Mouse (Mus musculus) hindbrain, embryonic 16.5 days (tissue): ENCODE results near the gene Zfp472. TPM values are rescaled to one million over a fixed set of nuclear protein-coding genes. Genes with fewer than 3 reads are reported as not detected.
"Not testable (repeated sequence)": the region's sequence is repeated elsewhere in the genome, so short reads cannot be mapped to it uniquely, and the experiment has no call there.

Experiments
- ATAC-seq: fragments of 200-750 bp; cut with Nextera tagmentation; 2 replicates; pipeline ENCODE4 v1.8.0; 2017; ENCODE audit warnings: moderate TSS enrichment, moderate library complexity
- H3K27ac ChIP-seq: fragments of 300-500 bp; sonication (generic); 2 replicates; pipeline ENCODE4 v1.5.1; 2014; ENCODE audit warnings: low read depth, mild to moderate bottlenecking, control low read depth, low read length, moderate library complexity
- H3K27me3 ChIP-seq: fragments of 300-500 bp; sonication (generic); replicated peaks from 2 replicates; pipeline ENCODE4 v1.6.1; 2014; ENCODE audit warnings: low read length; ENCODE audit not compliant: control insufficient read depth, insufficient read depth
- H3K36me3 ChIP-seq: fragments of 300-500 bp; sonication (generic); 2 replicates; pipeline ENCODE4 v1.6.1; 2014; ENCODE audit warnings: mild to moderate bottlenecking, low read length, moderate library complexity, mixed read lengths; ENCODE audit not compliant: control insufficient read depth, insufficient read depth
- H3K4me1 ChIP-seq: fragments of 300-500 bp; sonication (generic); 2 replicates; pipeline ENCODE4 v1.6.1; 2014; ENCODE audit warnings: low read depth, low read length; ENCODE audit not compliant: control insufficient read depth, insufficient read depth
- H3K4me2 ChIP-seq: fragments of 300-500 bp; sonication (generic); 2 replicates; pipeline ENCODE4 v1.6.1; 2014; ENCODE audit warnings: mild to moderate bottlenecking, low read length, control low read depth, moderate library complexity
- H3K4me3 ChIP-seq: fragments of 300-500 bp; sonication (generic); 2 replicates; pipeline ENCODE4 v1.5.1; 2014; ENCODE audit warnings: mild to moderate bottlenecking, low read length, control low read depth, moderate library complexity
- H3K9ac ChIP-seq: fragments of 300-500 bp; sonication (generic); 2 replicates; pipeline ENCODE4 v1.6.1; 2014; ENCODE audit warnings: low read depth, mild to moderate bottlenecking, control low read depth, low read length, moderate library complexity
- H3K9me3 ChIP-seq: fragments of 300-500 bp; sonication (generic); 2 replicates; pipeline ENCODE4 v1.6.1; 2014; ENCODE audit warnings: mild to moderate bottlenecking, low read length, moderate library complexity; ENCODE audit not compliant: control insufficient read depth
- WGBS: fragments of 180-500 bp; shearing (Covaris S2); extraction: QIAGEN DNeasy Blood & Tissue Kit; methylation state at CpG from one replicate; pipeline ENCODE4 v1.1.7; 2014; 5-methylcytosine and 5-hydroxymethylcytosine counted together
- polyA plus RNA-seq: library from polyadenylated mRNA; unstranded; fragments of >200 nt; fragmentation: Nextera tagmentation; extraction: Ambion mirVana; gene quantifications from 2 replicates; pipeline ENCODE4 v1.2.1, GENCODE M21; 2015

The Zfp472 gene
- polyA plus RNA-seq, 1 experiment from 2014 or later, result 6.9 TPM

- peak overlapping the region; percentile 93 for H3K4me2 ChIP-seq
- H3K27ac ChIP-seq, result no peak overlapping the region
- H3K4me1 ChIP-seq, result peaks cover 7% of the 10 kb centered on the region
- H3K36me3 ChIP-seq, result peaks cover 18% of the 10 kb centered on the region
- peaks cover 6% of the 10 kb centered on the region for H3K9me3 ChIP-seq
- H3K9ac ChIP-seq, result peak overlapping the region; percentile 63
- no peaks in the 10 kb centered on the region for H3K27me3 ChIP-seq
- WGBS, result 73% methylated on average over 12 of the region's 12 CpGs
- peak overlapping the region; percentile 54 for H3K4me3 ChIP-seq
- no peak for ATAC-seq
These were observed 26.5 kb downstream of the Zfp472 start for GRCm38 (mm10) chr17:32991965-32992698.

- under 1% methylated on average over 21 of the region's 21 CpGs for WGBS
- Histone ChIP-seq H3K27ac (peak within 1 kb of the TSS; percentile 77), H3K4me3 (peak within 1 kb of the TSS; percentile 54), H3K9me3 (peaks cover 6% of the 10 kb centered on the region), H3K4me1 (peaks cover 7% of the 10 kb centered on the region), H3K9ac (peak within 1 kb of the TSS; percentile 65), H3K36me3 (peaks cover 18% of the 10 kb centered on the region), H3K4me2 (peak within 1 kb of the TSS; percentile 93), H3K27me3 (no peaks in the 10 kb centered on the region)
- peak; percentile 99 for ATAC-seq
These were observed 27.3 kb downstream of the Zfp472 start, which contains the start of gene Zfp952 for GRCm38 (mm10) chr17:32992699-32993474. Gene Zfp952 (plus strand): TSS chr17:32993129.

GRCm38 (mm10) chr17:32998492-32998891, 32.9 kb downstream of the Zfp472 start:
- H3K27me3 ChIP-seq, result no peaks in the 10 kb centered on the region
- no peak overlapping the region for H3K9ac ChIP-seq
- H3K27ac ChIP-seq, result no peak overlapping the region
- H3K4me1 ChIP-seq, result peaks cover 7% of the 10 kb centered on the region
- no peak for ATAC-seq
- H3K36me3 ChIP-seq, result peaks cover 53% of the 10 kb centered on the region
- H3K9me3 ChIP-seq, result peaks cover 28% of the 10 kb centered on the region
- no peak overlapping the region for H3K4me2 ChIP-seq
- H3K4me3 ChIP-seq, result no peak overlapping the region
- 95% methylated on average over 2 of the region's 2 CpGs for WGBS

- H3K36me3 ChIP-seq, result peaks cover 23% of the 10 kb centered on the region
- WGBS, result 54% methylated on average over 9 of the region's 9 CpGs
- H3K4me2 ChIP-seq, result no peak overlapping the region
- no peak for ATAC-seq
- no peaks in the 10 kb centered on the region for H3K27me3 ChIP-seq
- H3K9me3 ChIP-seq, result peaks cover 11% of the 10 kb centered on the region
- no peak overlapping the region for H3K27ac ChIP-seq
- no peaks in the 10 kb centered on the region for H3K4me1 ChIP-seq
- H3K4me3 ChIP-seq, result no peak overlapping the region
- no peak overlapping the region for H3K9ac ChIP-seq
These were observed 42.7 kb downstream of the Zfp472 start for GRCm38 (mm10) chr17:33008337-33008736.

- H3K27ac ChIP-seq, H3K4me3 ChIP-seq, H3K4me2 ChIP-seq, H3K4me1 ChIP-seq, H3K27me3 ChIP-seq, ATAC-seq, H3K9ac ChIP-seq: not testable (repeated sequence)
- Histone ChIP-seq H3K36me3 (peaks cover 70% of the 10 kb centered on the region), H3K9me3 (peaks cover 55% of the 10 kb centered on the region)
These were observed 54.8 kb downstream of the Zfp472 start for GRCm38 (mm10) chr17:33020434-33020833.

Other genes starting within 250 kb of the Zfp472 start
- gene Zfp871, start 177.5 kb upstream of the Zfp472 start, polyA plus RNA-seq, result 35.9 and 41.2 TPM in 2 replicates
- 45.5 and 48.7 TPM in 2 replicates for gene Zfp811, start 155.9 kb upstream of the Zfp472 start, polyA plus RNA-seq
- 13.2 and 17.8 TPM in 2 replicates for gene Zfp799, start 135.6 kb upstream of the Zfp472 start, polyA plus RNA-seq
- 8.2 and 9.2 TPM in 2 replicates for gene Zfp870, start 74.2 kb upstream of the Zfp472 start, polyA plus RNA-seq
- not detected in 2 replicates for gene Cyp4f14, start 48.5 kb upstream of the Zfp472 start, polyA plus RNA-seq
- 8.8 and 9.6 TPM in 2 replicates for gene Cyp4f13, start 18.4 kb upstream of the Zfp472 start, polyA plus RNA-seq
- gene Zfp952, start 27.3 kb downstream of the Zfp472 start, polyA plus RNA-seq, result 18.6 and 19.4 TPM in 2 replicates
- gene Zfp763, start 67.6 kb downstream of the Zfp472 start, polyA plus RNA-seq, result 24.8 and 26.6 TPM in 2 replicates
- not detected in 2 replicates for gene 4921501E09Rik, start 102.2 kb downstream of the Zfp472 start, polyA plus RNA-seq
- 19.7 and 20.1 TPM in 2 replicates for gene Zfp563, start 123.5 kb downstream of the Zfp472 start, polyA plus RNA-seq
- 0.42 and 0.43 TPM in 2 replicates for gene Morc2b, start 173.9 kb downstream of the Zfp472 start, polyA plus RNA-seq
- 0.04 and 0.05 TPM in 2 replicates for gene Olfr55, start 202.6 kb downstream of the Zfp472 start, polyA plus RNA-seq
- gene Olfr239, start 225.5 kb downstream of the Zfp472 start, polyA plus RNA-seq, result not detected in 2 replicates